ENCODE assay signal across 8 mouse cellular contexts in genomic region chr7:66061057-66061456, GRCm38 (mm10). TPM values are rescaled to one million over a fixed set of nuclear protein-coding genes. Genes with fewer than 3 reads are reported as not detected.
DNase-seq lines count a peak whose midpoint lies in the region; ATAC-seq and TF ChIP-seq lines count a peak whose summit lies in the region.

No protein-coding gene starts in this region.

- H3K9me3 ChIP-seq in heart, embryonic 14.5 days (ENCODE audit: control insufficient read depth, low read length), result no peaks in the 10 kb centered on the region
- H3K9me3 ChIP-seq in ES-Bruce4 (replicated peaks; ENCODE audit: control insufficient read depth, insufficient read depth, low read length, poor library complexity, severe bottlenecking), result no peaks in the 10 kb centered on the region
- no peaks in the 10 kb centered on the region for H3K9me3 ChIP-seq in forebrain, embryonic 14.5 days (replicated peaks; ENCODE audit: control insufficient read depth, low read length)

- H3K4me1 ChIP-seq in heart, embryonic 14.5 days (ENCODE audit: control insufficient read depth in 2 of 2, insufficient read depth in 2 of 2, low read length in 2 of 2), result peaks cover 0 to 12% of the 10 kb centered on the region in 2 experiments; a peak in 2 of 4 replicates
- no peaks in the 10 kb centered on the region for H3K4me1 ChIP-seq in ES-Bruce4 (ENCODE audit: control insufficient read depth, insufficient read depth, low read length)
- H3K4me1 ChIP-seq in forebrain, embryonic 14.5 days (ENCODE audit: control insufficient read depth, insufficient read depth, low read length), result peaks cover 13% of the 10 kb centered on the region

- H3K79me2 ChIP-seq in macrophage (ENCODE audit: inconsistent target), result peaks cover 39% of the 10 kb centered on the region

- peaks cover 38% of the 10 kb centered on the region for H3K36me3 ChIP-seq in heart, embryonic 14.5 days (ENCODE audit: control insufficient read depth, insufficient read depth, low read length)
- H3K36me3 ChIP-seq in ES-Bruce4 (ENCODE audit: control insufficient read depth, insufficient read depth, low read length, poor library complexity, severe bottlenecking) (peaks cover 30% of the 10 kb centered on the region), macrophage (ENCODE audit: inconsistent target) (peaks cover 18% of the 10 kb centered on the region; the same call in 1 of the 2 replicates)
- H3K36me3 ChIP-seq in forebrain, embryonic 14.5 days (ENCODE audit: control insufficient read depth, insufficient read depth, low read length), result peaks cover 33% of the 10 kb centered on the region

- DNase-seq in heart, postnatal 14 days, result no peak
- no peak for DNase-seq in forebrain, embryonic 14.5 days (ENCODE audit: low spot score)
- no peak for DNase-seq in gastrocnemius, postnatal 25 days
- no peak for DNase-seq in gastrocnemius, adult 8-10 months (ENCODE audit: low spot score in 2 of 2)
- DNase-seq in testis, postnatal 10 days (ENCODE audit: low spot score), result no peak

- peak overlapping the region; percentile 92 for H3K4me2 ChIP-seq in heart, embryonic 14.5 days (ENCODE audit: low read length)
- peak overlapping the region; percentile 89 for H3K4me2 ChIP-seq in forebrain, embryonic 14.5 days (ENCODE audit: low read length)

- no peak for TF ChIP-seq POLR2A in ES-Bruce4 (IDR thresholded peaks at IDR 0.05; ENCODE audit: insufficient read depth, low read length)

- TF ChIP-seq EP300 in ES-Bruce4 (IDR thresholded peaks at IDR 0.05; ENCODE audit: insufficient read depth, low read depth, low read length), result no peak

- WGBS in heart, embryonic 14.5 days, result 2% methylated on average over 14 of the region's 14 CpGs
- 1% methylated on average over 14 of the region's 14 CpGs for WGBS in forebrain, embryonic 14.5 days
- 0% methylated on average over 14 of the region's 14 CpGs for WGBS in macrophage (ENCODE audit: missing documents)

- peak overlapping the region; percentile 68 to 77 for H3K4me3 ChIP-seq in heart, embryonic 14.5 days (ENCODE audit: control insufficient read depth in 1 of 2, insufficient read depth in 1 of 2, low read depth in 1 of 2, low read length in 2 of 2)
- H3K4me3 ChIP-seq in ES-Bruce4 (ENCODE audit: low read depth, low read length) (peak overlapping the region; percentile 91), macrophage (ENCODE audit: inconsistent target) (peak overlapping the region; percentile 88)
- peak overlapping the region; percentile 89 for H3K4me3 ChIP-seq in forebrain, embryonic 14.5 days (ENCODE audit: low read depth, low read length)

- H3K27ac ChIP-seq in heart, embryonic 14.5 days (replicated peaks in 1 of 2; ENCODE audit: control insufficient read depth in 1 of 2, insufficient read depth in 1 of 2, low read depth in 2 of 2, low read length in 2 of 2), result peak overlapping the region in 1 of 2 experiments; percentile 34; a peak in 1 of 4 replicates
- H3K27ac ChIP-seq in ES-Bruce4 (ENCODE audit: insufficient read depth, low read length) (no peak overlapping the region), macrophage (no peak overlapping the region)
- H3K27ac ChIP-seq in forebrain, embryonic 14.5 days (ENCODE audit: low read depth, low read length), result no peak overlapping the region

- no peak for ATAC-seq in heart, embryonic 14.5 days (ENCODE audit: insufficient number of reproducible peaks, insufficient read depth, low FRiP score, low read depth)
- ATAC-seq in forebrain, embryonic 14.5 days, result no peak

- intact Hi-C loops in heart, postnatal 14 days (cut with DNase I), result no loop called here

- peak overlapping the region; percentile 91 for H3K9ac ChIP-seq in heart, embryonic 14.5 days (ENCODE audit: low read length)
- H3K9ac ChIP-seq in ES-Bruce4 (ENCODE audit: low read depth, poor library complexity, severe bottlenecking), result peak overlapping the region; percentile 87
- H3K9ac ChIP-seq in forebrain, embryonic 14.5 days (ENCODE audit: low read length), result peak overlapping the region; percentile 96

- no peaks in the 10 kb centered on the region for H3K27me3 ChIP-seq in heart, embryonic 14.5 days (ENCODE audit: control insufficient read depth, insufficient read depth, low read length)
- no peaks in the 10 kb centered on the region for H3K27me3 ChIP-seq in ES-Bruce4 (ENCODE audit: control insufficient read depth, insufficient read depth, low read length, poor library complexity, severe bottlenecking)
- H3K27me3 ChIP-seq in forebrain, embryonic 14.5 days (replicated peaks; ENCODE audit: control insufficient read depth, insufficient read depth, low read length), result no peaks in the 10 kb centered on the region

- TF ChIP-seq CTCF in ES-Bruce4 (IDR thresholded peaks at IDR 0.05; ENCODE audit: low read depth, low read length), result no peak

RNA-seq across cellular contexts. Expression of gene Snrpa1, which starts 2.3 kb away (rescaled TPM):
- 90.0 and 93.5 TPM in 2 replicates for polyA plus RNA-seq in heart, embryonic 14.5 days (2014; fragmentation: Nextera tagmentation; extraction: Ambion mirVana)
- total RNA-seq in heart, postnatal 14 days (2021), result 10 to 100 TPM; 19.1 to 21.1 TPM
- polyA plus RNA-seq in ES-Bruce4 (2011; ENCODE audit: insufficient read depth, insufficient read length, low read depth, missing spikeins) (152 and 155 TPM in 2 replicates), macrophage (2018) (20.5 to 65.1 TPM (median 22.8 TPM) in 3 replicates)
- polyA plus RNA-seq in forebrain, embryonic 14.5 days (2014; fragmentation: Nextera tagmentation; extraction: Ambion mirVana), result 151 and 157 TPM in 2 replicates
- 10 to 100 TPM in 25 of 26 experiments, 1 to 10 TPM in 1; 9.0 to 57.9 (median 31.0) TPM for total RNA-seq in macrophage (2018; cell fraction: chromatin; rRNA removed)
- total RNA-seq in macrophage (2018; cell fraction: cytosol; rRNA removed), result 10 to 100 TPM; 18.1 to 43.4 (median 27.6) TPM
- total RNA-seq in macrophage (2018; cell fraction: nucleus; rRNA removed), result 10 to 100 TPM; 12.4 to 48.7 (median 20.8) TPM
- total RNA-seq in gastrocnemius, postnatal 25 days (2021), result 10 to 100 TPM; 17.6 to 19.0 TPM
- total RNA-seq in gastrocnemius, adult 8-10 months (2022), result 10 to 100 TPM; 17.3 to 21.2 (median 18.0) TPM

RNA-seq across cellular contexts. Expression of gene Gm45213, which starts 17.7 kb away (rescaled TPM):
- not detected in 2 replicates for polyA plus RNA-seq in heart, embryonic 14.5 days (2014; fragmentation: Nextera tagmentation; extraction: Ambion mirVana)
- not detected for total RNA-seq in heart, postnatal 14 days (2021)
- polyA plus RNA-seq in ES-Bruce4 (2011; ENCODE audit: insufficient read depth, insufficient read length, low read depth, missing spikeins) (not detected in 2 replicates), macrophage (2018) (not detected in 3 replicates)
- polyA plus RNA-seq in forebrain, embryonic 14.5 days (2014; fragmentation: Nextera tagmentation; extraction: Ambion mirVana), result not detected in 2 replicates
- total RNA-seq in macrophage (2018; cell fraction: chromatin; rRNA removed), result not detected
- not detected for total RNA-seq in macrophage (2018; cell fraction: cytosol; rRNA removed)
- total RNA-seq in macrophage (2018; cell fraction: nucleus; rRNA removed), result not detected
- not detected for total RNA-seq in gastrocnemius, postnatal 25 days (2021)
- not detected for total RNA-seq in gastrocnemius, adult 8-10 months (2022)

RNA-seq across cellular contexts. Expression of gene Selenos, which starts 18.4 kb away (rescaled TPM):
- polyA plus RNA-seq in heart, embryonic 14.5 days (2014; fragmentation: Nextera tagmentation; extraction: Ambion mirVana), result 63.1 and 66.7 TPM in 2 replicates
- total RNA-seq in heart, postnatal 14 days (2021), result 10 to 100 TPM; 28.4 to 29.6 TPM
- polyA plus RNA-seq in ES-Bruce4 (2011; ENCODE audit: insufficient read depth, insufficient read length, low read depth, missing spikeins), result 33.3 and 42.9 TPM in 2 replicates
- polyA plus RNA-seq in forebrain, embryonic 14.5 days (2014; fragmentation: Nextera tagmentation; extraction: Ambion mirVana), result 78.6 and 78.8 TPM in 2 replicates
- total RNA-seq in macrophage (2018; cell fraction: chromatin; rRNA removed), result 10 to 100 TPM; 10.2 to 38.6 (median 22.3) TPM
- 100 to 1,000 TPM in 11 of 26 experiments, 10 to 100 TPM in 15; 75.1 to 130 (median 94.4) TPM for total RNA-seq in macrophage (2018; cell fraction: cytosol; rRNA removed)
- total RNA-seq in macrophage (2018; cell fraction: nucleus; rRNA removed), result 100 to 1,000 TPM in 3 of 26 experiments, 10 to 100 TPM in 23; 21.6 to 122 (median 74.0) TPM
- polyA plus RNA-seq in macrophage (2018), result 70.7 to 94.6 TPM (median 87.3 TPM) in 3 replicates
- 10 to 100 TPM; 25.6 to 27.3 TPM for total RNA-seq in gastrocnemius, postnatal 25 days (2021)
- 10 to 100 TPM; 27.1 to 38.7 (median 30.3) TPM for total RNA-seq in gastrocnemius, adult 8-10 months (2022)

RNA-seq across cellular contexts. Expression of gene Chsy1, which starts 48.3 kb away (rescaled TPM):
- 23.4 and 24.0 TPM in 2 replicates for polyA plus RNA-seq in heart, embryonic 14.5 days (2014; fragmentation: Nextera tagmentation; extraction: Ambion mirVana)
- total RNA-seq in heart, postnatal 14 days (2021), result 10 to 100 TPM; 20.2 to 21.5 TPM
- polyA plus RNA-seq in ES-Bruce4 (2011; ENCODE audit: insufficient read depth, insufficient read length, low read depth, missing spikeins) (25.8 and 27.6 TPM in 2 replicates), macrophage (2018) (4.8 to 6.6 TPM (median 5.3 TPM) in 3 replicates)
- polyA plus RNA-seq in forebrain, embryonic 14.5 days (2014; fragmentation: Nextera tagmentation; extraction: Ambion mirVana), result 17.8 and 19.5 TPM in 2 replicates
- 1 to 10 TPM in 21 of 26 experiments, under 1 TPM in 4, not detected in 1; 0.31 to 8.8 (median 2.2) TPM for total RNA-seq in macrophage (2018; cell fraction: chromatin; rRNA removed)
- 1 to 10 TPM; 3.3 to 10.0 (median 6.5) TPM for total RNA-seq in macrophage (2018; cell fraction: cytosol; rRNA removed)
- 10 to 100 TPM in 8 of 26 experiments, 1 to 10 TPM in 18; 2.8 to 16.0 (median 7.8) TPM for total RNA-seq in macrophage (2018; cell fraction: nucleus; rRNA removed)
- 1 to 10 TPM; 3.4 to 3.8 TPM for total RNA-seq in gastrocnemius, postnatal 25 days (2021)
- total RNA-seq in gastrocnemius, adult 8-10 months (2022), result 1 to 10 TPM; 2.1 to 3.6 (median 2.7) TPM
